Mouse (Mus musculus): ENCODE data around the gene Brsk1.
A peak's percentile ranks its signal among the peaks of the same experiment; 100 is the strongest.

Brsk1 gene

DNA sequence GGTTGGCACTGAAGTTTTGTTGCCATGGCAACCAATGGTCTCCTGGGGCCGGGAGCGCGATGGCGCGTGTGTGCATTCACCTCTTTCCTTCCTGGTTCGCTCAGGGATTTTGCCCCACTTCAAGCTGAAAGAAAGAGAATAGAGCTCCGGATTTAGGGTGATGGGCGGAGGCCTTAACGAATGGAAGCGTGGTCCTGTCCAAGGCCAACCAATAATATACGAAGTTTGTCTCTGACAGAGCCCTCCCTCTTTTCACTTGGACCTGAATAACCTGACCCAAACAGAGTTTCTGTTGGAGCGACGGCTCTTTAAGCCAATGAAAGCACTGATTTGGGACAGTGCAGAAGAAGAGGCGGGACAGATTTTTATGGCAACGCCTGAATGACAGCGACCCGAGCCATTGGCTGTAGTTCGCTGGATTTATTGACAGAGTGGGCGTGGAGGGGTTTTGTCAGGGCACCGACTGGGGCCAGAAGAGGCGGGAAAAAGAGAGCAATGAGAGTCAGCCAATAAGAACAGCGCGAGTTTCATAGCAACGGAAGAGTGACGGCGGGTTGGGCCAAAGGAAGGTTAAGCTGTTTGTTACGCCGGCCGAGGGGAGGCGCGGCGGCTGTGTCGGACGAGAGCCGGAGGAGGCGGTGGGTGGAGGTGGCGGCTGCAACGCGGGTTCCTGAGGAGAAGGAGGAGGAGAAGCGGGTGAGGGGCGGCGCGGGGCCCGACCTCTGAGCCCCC lies 49.3 kb downstream of the Brsk1 start, which contains the start of gene Kmt5c:
Gene Kmt5c (plus strand): TSS at position 572 of the 732 bp plus-strand sequence.
- DNase-seq (ENCODE audit: low read depth) = peak; percentile 99

DNA sequence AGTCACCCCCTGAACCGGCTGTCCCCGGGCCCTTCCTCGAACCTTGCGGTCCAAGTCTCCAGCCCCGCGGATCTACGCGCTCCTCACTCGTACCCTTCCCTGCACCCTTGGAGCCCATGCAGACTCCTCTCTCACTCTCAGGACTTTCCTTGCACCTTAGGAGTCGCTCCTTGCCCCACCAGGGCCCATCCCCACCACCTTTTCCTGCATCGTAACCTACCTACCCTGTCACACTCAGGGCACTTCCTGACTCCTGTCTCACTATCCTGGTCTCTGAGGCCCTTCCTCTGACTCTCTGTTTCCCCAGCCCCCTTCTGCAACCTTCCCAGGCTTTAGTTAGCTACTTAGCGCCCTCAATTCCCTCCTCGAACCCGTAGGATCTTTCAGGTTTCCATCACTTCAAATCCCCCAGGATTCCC lies 49.9 kb downstream of the Brsk1 start:
- no peak for DNase-seq (ENCODE audit: low read depth)

DNA sequence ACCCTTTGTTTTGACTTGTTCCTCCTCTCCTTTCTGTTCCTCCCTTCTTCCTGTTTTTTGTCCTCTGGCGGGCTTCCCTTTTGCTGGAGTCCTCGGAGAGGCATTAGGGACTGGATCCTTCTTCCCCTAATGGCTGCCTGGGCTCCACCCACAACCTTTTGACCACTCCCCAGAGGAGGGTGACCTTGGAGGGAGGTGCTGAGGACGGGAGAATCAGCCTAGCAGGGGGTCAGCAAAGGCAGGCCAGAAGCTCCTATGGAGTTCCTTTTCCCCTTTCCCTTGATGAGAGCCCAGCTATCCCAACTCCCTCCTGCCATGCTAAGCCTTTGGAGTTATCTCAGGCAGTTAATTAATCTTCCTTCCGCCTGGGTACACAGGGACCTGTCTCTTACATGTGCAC lies 50.7 kb downstream of the Brsk1 start:
- peak; percentile 54 for DNase-seq (ENCODE audit: low read depth)

DNA sequence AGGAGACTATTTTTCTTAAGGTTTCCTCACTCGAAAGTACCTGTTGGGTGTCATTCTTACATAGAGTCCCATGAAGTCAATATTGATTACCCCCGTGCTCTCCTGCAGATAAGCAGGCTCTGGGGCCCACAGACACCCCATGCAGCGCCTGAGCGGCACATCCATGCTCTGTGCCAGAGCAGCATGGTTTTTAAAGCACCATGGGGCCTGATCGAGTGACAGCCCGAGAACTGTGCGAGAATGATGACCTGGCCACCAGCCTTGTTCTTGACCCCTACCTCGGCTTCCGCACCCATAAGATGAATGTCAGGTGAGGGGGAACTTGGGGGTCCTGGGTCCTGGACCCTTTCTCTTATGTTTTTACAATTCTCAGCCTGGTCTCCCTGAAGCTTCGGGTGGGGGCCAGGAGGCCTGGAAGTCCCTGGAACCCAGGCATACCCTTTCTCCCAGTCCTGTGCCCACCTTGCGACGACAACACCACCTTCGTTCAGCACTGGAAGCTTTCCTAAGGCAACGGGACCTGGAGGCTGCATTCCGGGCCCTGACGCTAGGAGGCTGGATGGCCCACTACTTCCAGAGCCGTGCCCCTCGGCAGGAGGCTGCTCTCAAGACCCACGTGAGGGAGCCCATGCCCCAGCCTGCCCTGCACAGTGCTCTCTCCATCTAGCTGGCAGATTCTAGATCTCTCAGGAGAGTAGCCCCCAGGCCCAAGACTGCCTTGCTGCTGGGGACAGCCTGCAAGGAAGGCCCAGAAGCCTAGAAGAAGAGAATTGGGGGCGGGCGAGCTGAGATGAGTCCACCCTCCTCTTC lies 51.5 kb downstream of the Brsk1 start:
- no peak for DNase-seq (ENCODE audit: low read depth)

DNA sequence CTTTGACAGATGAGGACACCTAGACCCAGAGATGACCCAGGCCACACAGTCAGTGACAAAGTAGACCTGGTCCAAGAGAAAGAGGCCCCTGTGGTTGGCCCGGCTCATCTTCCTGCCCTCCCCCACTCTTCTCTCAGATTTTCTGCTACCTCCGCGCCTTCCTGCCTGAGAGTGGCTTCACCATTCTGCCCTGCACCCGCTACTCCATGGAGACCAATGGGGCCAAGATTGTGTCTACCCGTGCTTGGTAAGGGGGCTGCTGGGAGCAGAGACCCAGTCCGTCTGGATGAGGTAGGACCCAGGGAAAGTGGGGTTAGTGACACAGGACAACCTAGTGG lies 52.0 kb downstream of the Brsk1 start:
- DNase-seq (ENCODE audit: low read depth) = no peak

DNA sequence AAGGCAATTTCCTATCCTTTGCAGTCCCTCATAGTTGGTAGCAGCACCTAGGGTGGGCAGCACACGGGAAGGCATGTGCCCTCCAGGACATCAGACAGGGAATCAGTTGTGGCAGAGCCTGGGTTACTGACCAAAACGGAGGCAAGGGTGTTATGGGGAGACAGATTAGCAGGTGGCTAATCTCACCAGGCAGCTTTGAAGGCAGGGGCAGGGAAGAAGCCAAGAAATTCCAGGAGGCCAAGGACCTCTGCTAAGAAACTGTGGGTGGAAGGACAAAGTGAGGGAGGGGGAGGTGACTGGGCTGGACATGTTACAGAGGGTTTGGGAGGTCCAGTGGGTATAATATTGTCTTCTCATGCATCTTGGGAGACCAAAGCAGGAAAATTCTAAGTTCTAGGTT lies 53.0 kb downstream of the Brsk1 start:
- no peak for DNase-seq (ENCODE audit: low read depth)

DNA sequence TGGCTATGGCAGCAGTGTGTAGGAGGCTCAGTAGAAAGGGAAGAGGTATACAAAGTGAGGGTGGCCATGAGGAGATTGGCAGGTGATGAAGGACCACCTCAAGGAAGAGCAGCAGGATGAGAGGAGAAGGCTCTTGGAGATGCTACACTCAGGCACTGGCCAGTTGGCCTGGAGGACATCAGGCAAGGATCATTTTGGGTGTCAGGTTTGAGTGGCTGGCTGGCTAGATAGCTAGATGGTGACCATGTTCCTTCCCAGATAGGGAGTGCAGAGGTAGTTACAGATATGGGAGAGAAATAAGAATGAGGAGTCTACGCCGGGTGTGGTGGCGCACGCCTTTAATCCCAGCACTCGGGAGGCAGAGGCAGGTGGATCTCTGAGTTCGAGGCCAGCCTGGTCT lies 54.5 kb downstream of the Brsk1 start:
- DNase-seq (ENCODE audit: low read depth) = no peak

DNA sequence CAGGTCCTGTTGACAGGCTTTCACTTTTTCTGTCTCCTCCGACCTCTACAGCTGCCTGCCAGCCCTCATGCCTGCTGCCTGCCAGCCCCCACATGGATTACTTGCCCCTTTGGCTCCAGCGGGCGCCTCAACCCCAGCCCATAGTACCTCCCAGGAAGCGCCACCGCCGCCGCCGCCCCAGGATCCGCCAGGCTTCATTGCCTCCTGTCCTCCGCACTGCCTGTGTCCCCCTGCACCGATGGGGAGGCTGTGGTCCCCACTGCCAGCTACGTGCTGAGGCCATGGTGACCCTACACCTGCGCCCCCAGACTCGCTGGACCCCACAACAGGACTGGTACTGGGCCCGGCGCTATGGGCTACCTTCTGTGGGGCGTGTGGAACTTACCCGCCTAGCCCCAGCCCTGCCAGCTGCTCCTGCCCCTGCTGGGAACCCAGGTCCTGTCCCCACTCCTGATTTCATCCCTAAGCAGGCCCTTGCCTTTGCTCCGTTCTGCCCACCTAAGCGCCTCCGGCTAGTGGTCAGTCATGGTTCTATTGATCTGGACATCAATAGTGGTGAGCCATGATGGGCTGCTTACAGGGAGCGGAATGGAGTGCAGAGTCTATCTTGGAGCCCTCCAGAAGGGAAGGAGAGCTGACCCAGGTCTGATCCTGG lies 56.0 kb downstream of the Brsk1 start:
- DNase-seq (ENCODE audit: low read depth) = no peak

DNA sequence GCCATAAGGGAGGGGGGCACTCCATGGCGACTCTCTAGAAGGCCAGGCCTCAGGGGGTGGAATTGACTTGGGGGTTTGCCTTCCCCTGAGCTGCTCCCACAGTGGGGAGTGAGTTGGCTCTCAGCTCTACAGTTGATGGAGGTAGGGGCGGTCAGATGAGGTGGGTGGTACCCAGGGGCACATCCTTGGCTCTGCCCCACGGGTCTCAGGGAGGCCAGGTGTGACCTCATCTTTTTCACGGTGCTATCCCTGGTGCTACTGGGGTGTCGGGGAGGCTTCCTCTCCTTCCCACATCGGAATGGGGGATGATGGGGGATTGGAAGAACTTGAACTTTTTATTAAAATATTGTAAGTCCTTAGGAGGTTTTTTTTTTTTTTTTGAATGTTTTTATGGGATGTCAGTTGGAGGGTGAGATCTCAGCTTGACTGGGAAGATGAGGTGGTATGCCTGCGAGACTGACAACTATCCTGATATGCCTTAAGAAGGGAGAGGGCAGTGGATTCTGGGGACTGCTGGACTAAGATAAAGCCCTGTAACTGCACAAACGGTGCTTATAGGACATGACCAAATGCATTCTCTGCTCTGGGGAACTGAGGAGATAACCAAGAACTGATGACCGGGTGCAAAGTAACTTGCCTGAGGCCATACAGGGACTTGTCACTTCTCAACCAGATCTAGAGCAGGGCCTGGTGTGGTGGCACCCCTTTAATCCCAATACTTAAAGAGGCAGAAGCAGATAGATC lies 56.9 kb downstream of the Brsk1 start:
- no peak for DNase-seq (ENCODE audit: low read depth)

DNA sequence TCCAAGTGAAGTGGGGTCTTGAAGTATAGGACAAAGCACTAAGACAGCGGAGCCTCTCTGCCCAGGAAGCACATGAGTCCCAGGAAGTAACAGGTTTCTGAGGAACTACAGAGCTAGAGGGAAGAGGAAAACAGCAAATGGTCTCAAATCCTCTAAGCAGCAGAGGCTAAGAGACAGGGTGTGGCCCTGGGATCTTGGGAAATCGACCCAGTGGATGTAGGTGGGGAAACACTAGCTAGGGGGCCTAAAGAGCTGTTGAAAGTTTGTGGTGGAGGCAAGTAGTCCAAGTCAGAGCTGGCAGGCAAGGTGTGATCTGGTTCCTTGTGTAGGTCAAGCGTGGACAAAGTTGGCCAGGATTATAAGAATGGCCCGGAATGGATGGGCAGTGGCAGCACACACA lies 57.9 kb downstream of the Brsk1 start:
- DNase-seq (ENCODE audit: low read depth) = no peak

DNA sequence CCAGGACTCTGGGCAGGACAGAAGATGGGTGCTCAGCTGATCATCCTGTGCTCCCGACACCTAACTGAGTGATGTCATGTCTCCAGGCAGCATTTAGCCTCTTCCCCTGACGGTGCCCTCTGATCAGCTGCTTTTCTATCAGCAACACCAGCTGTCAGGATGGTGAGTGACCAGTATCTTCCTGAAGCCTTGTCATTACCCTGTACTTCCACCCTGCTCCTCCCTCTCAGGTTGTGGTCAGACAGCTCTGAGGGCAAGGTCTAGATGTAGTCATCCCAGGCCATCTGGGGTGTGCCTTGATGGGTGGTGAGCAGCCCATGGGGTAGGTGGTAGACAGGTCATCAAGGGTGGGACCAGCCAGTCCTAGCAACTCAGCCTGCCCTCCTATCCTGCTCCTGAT lies 58.8 kb downstream of the Brsk1 start:
- DNase-seq (ENCODE audit: low read depth) = no peak

DNA sequence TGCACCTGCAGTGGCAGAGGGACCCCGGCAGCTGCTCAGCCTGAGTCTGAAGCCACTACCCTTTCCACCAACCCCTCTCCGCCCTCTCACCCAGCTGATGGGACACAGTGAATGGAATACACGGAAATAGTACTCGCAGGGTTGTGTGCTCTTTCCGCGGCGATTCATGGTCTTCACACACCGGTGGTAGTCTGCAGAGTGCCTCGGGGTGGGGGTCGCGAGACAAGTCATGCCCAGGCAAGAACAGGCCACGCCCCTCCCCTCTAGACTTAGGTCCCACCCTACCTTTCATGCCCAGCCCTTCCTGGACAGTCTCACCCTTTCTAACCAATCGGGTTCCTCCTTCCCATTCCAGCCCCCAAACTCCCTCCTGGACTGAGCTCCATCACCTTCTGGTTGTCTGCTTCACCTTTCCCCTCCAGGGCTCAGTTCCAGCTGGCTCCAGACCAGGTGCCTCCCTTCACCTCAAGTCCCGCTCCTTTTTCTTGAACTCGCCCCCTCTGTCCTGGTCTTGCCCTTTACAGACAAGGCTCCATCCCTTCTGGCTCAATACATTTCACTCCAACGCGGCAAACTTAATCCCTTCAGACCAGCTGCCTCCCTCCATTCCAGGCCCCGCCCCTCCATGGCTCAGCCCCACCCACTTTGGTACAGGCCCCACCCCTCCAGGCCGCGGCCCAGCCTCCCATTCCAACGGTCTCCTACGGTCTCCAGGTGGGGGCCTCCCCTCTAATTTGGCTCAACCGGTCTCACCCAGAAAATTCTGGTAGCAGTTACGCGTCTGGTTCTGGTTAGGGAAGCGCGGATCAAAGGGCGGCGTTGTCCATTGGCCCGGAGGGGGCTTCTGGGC lies 61.8 kb downstream of the Brsk1 start:
- peak; percentile 52 for DNase-seq (ENCODE audit: low read depth)

DNA sequence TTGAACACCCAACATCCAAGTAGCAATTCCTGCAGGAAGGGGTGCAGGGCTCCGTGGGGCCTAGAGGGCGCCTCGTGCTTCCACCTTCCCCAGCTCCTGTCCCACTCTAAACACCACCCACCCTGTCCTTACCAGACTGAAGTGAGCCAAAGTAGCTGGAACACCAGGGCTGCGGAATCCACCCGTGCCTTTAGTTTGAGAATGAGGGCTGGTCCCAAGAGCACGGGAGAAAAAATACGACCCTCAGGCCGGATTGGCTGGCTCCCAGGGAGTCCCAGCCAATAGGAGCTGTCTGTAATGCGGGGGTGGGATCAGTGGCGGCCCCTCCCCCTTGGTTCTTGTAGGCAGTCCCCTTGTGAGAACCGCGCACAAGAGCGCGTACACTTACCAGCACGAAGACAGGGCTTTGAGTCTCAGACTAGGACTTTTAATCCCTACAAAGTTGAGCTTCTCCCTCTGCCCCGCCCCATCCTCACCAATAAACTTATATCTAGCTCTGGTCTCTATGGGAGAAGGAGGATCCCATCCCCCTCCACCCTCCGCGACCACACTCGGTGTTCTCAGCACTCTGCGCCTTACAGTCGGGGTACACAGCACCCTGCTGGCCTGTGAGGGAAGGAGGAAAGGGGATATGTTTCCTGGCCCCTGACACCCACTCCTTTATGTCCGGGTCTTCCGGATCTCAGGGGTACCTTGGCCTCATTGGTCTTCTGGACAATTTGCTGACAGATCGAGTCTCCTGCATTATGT lies 62.6 kb downstream of the Brsk1 start, which contains the start of gene Cox6b2:
Gene Cox6b2 (minus strand): TSS at position 274 of the 750 bp plus-strand sequence.
- DNase-seq (ENCODE audit: low read depth) = peak; percentile 75

DNA sequence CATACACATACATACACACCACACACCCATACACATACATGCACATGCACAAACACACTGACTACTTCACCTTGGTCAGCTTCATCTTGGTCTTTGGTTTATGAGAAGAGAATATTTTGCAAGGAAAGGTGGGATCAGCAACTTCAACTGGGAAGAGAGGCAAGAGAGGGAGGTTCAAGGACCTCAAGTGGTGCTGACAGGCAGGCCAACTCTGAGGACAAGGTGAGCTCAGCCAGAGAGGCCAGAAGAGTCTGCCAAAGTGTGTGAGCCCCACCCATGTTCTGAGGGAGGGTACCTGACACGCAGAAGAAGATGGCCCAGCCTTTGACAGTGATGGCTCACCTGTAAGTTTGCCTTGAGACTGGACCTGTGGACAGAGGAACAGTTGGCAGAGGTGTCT lies 69.3 kb downstream of the Brsk1 start:
- DNase-seq (ENCODE audit: low read depth) = no peak

DNA sequence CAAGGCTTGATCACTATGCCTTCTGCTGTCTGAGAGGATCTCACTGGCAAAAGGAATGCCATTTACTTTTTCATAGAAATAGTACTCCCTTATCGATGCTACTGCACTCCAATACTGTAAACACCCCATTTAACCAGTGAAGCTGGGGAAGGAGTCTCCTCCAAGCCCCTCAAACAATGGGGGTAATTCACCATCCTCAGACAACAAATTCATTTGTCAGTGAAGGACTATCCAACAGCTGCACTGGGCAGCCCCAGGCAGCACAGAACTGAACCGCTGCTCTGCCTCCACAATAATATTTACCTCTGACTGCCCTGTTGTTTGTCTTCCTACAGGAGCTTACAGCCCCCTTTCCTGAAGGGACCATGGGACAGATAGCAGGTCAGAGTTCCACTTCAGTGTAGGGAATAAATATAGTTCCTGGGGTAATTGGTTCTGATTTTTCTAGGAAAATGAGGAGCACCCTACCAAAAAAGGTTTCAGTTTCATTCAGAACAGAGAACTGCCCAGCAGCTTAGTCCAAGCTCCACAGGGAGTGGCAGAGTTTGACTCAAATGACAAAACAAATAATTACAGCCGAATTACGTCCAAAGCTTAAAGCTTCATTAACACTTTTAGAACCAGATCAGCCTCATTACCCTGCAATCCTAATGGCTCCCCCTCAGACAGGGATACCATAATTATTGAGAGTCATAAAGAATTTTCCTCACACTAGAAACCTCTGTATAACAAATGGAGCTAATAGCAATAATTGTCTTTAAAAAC lies 74.7 kb downstream of the Brsk1 start:
- no peak for DNase-seq (ENCODE audit: low read depth)

All from induced T-regulatory cell, adult 2 months (primary cell).